Mouse (Mus musculus) thymus, adult 2 months (tissue): ENCODE results near the gene Brs3.

Experiments used
- CTCF ChIP-seq: fragments of 200-500 bp; IDR thresholded peaks from 2 replicates; pipeline ENCODE4 v1.5.1; 2012; ENCODE audit warnings: mild to moderate bottlenecking, control low read depth, low read length, moderate library complexity, borderline replicate concordance; ENCODE audit not compliant: control insufficient read depth, poor library complexity, insufficient read depth; ENCODE audit errors: extremely low read depth
- POLR2A ChIP-seq: fragments of 200-500 bp; IDR thresholded peaks from 2 replicates; pipeline ENCODE4 v1.6.1; 2012; ENCODE audit warnings: mild to moderate bottlenecking, low read length, control low read depth, moderate library complexity; ENCODE audit not compliant: control insufficient read depth, poor library complexity, insufficient read depth; ENCODE audit errors: extremely low read depth

DNA sequence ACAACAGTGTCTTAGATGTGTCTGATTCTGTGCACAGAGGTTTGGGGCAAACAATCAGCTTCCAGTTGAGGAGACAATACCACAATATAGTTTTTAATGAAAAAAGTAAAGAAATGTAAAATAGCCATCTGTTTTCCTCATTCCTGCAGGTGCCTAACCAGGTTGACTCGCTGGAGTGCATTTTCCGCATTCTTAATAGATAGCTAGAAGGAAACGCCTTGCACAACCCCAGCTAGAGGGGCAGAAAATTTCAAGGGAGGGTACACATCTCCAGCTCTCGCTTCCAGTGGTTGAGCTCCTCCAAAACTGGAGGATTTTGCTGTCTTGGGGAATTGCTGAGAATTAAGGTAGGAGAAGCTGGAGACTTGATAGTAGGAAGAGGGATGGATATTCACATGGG is 44.9 kb downstream of the Brs3 start, which contains the start of gene Vgll1:
- TF ChIP-seq CTCF (no peak), POLR2A (no peak)
